Mouse (Mus musculus): ENCODE measurements at regions not wholly inside any gene's neighbourhood (a gene's known extent, or its start where the extent isn't known, plus 50 kb on each side); places are given as distances from the start of the nearest gene placed in this dataset.

- no peak for TF ChIP-seq EP300 (IDR thresholded peaks at IDR 0.05; ENCODE audit: low read depth)
- no peak for TF ChIP-seq CTCF (IDR thresholded peaks at IDR 0.05; ENCODE audit: low read depth)
These were observed 605.4 kb upstream of the Nr5a2 start for GRCm38 (mm10) chr1:137565573-137566048.
